Mouse (Mus musculus): ENCODE measurements around the gene Atg14. TPM values are rescaled to one million over a fixed set of nuclear protein-coding genes. Genes with fewer than 3 reads are reported as not detected.
"Not testable (repeated sequence)": the region's sequence is repeated elsewhere in the genome, so short reads cannot be mapped to it uniquely, and the experiment has no call there.

Gene Atg14
- polyA plus RNA-seq, 1 experiment from 2014 or later: 19.5 TPM

DNA sequence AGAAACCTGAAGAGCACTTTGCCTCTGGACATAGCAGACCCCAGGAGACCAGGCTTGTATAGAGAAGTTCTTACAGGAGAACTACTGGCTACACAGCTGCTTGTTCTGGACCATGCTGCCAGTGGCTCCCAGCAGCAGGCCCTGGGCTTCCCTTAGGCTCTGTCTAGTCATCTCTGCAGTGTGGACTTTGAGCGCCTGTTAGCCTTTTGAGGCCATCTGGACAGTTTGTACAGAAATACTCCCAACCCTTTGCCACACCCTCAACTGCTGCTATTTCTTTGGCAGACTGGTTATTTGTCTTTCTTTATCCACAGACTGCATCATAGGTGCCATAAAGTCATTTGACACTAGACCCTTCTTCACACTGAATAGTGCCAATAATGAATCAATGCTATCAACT, 35.4 kb downstream of the Atg14 start:
- 96% methylated on average over 1 of the region's 1 CpGs for WGBS
- H3K27ac ChIP-seq (replicated peaks; ENCODE audit: low read depth, low read length): no peak overlapping the region
- H3K36me3 ChIP-seq (ENCODE audit: control insufficient read depth, insufficient read depth, low read length): no peaks in the 10 kb centered on the region
- H3K27me3 ChIP-seq (ENCODE audit: control insufficient read depth, insufficient read depth, low read length): no peaks in the 10 kb centered on the region
- ATAC-seq (ENCODE audit: insufficient number of reproducible peaks, low FRiP score, low TSS enrichment, low read depth) (no peak), DNase-seq (ENCODE audit: low spot score) (no peak)
- H3K9me3 ChIP-seq (ENCODE audit: control insufficient read depth, low read length): no peaks in the 10 kb centered on the region
- H3K9ac ChIP-seq (ENCODE audit: low read length): no peak overlapping the region
- H3K4me2 ChIP-seq (ENCODE audit: low read depth, severe bottlenecking): no peak overlapping the region
- H3K4me3 ChIP-seq (ENCODE audit: low read depth, low read length): no peak overlapping the region
- H3K4me1 ChIP-seq (ENCODE audit: control insufficient read depth, insufficient read depth, low read length): 0 out of 2 replicates have a peak, but pooled peaks cover 5% of the 10 kb centered on the region

DNA sequence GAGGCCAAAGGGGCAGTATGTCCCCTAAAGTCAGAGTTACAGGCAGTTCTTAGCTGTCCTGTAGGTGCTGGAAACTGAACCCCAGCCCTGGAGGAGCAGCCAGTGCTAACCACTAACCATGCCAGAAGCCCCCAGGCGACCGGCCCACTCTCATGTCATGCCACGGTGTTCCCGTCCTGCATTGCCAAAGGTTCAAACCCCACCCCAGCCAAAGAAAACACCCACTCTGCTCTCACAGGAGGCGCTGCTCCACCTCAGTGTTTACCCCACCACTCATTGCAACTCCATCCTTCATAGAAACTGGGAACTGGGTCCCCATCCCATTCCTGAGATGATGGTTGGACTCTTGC, 36.3 kb downstream of the Atg14 start:
- Histone ChIP-seq H3K4me1 (ENCODE audit: control insufficient read depth, insufficient read depth, low read length) (0 out of 2 replicates have a peak, but pooled peaks cover 5% of the 10 kb centered on the region), H3K27ac (replicated peaks; ENCODE audit: low read depth, low read length) (0 out of 2 replicates have a peak overlapping the region, but pooled peaks have one; percentile 15), H3K9ac (ENCODE audit: low read length) (no peak overlapping the region), H3K4me2 (ENCODE audit: low read depth, severe bottlenecking) (no peak overlapping the region), H3K4me3 (ENCODE audit: low read depth, low read length) (no peak overlapping the region), H3K27me3 (ENCODE audit: control insufficient read depth, insufficient read depth, low read length) (no peaks in the 10 kb centered on the region), H3K36me3 (ENCODE audit: control insufficient read depth, insufficient read depth, low read length) (no peaks in the 10 kb centered on the region), H3K9me3 (ENCODE audit: control insufficient read depth, low read length) (no peaks in the 10 kb centered on the region)
- 0 out of 2 replicates have a peak, but pooled peaks have one; percentile 44 for ATAC-seq (ENCODE audit: insufficient number of reproducible peaks, low FRiP score, low TSS enrichment, low read depth)
- WGBS: 87% methylated on average over 5 of the region's 5 CpGs
- DNase-seq (ENCODE audit: low spot score): no peak

DNA sequence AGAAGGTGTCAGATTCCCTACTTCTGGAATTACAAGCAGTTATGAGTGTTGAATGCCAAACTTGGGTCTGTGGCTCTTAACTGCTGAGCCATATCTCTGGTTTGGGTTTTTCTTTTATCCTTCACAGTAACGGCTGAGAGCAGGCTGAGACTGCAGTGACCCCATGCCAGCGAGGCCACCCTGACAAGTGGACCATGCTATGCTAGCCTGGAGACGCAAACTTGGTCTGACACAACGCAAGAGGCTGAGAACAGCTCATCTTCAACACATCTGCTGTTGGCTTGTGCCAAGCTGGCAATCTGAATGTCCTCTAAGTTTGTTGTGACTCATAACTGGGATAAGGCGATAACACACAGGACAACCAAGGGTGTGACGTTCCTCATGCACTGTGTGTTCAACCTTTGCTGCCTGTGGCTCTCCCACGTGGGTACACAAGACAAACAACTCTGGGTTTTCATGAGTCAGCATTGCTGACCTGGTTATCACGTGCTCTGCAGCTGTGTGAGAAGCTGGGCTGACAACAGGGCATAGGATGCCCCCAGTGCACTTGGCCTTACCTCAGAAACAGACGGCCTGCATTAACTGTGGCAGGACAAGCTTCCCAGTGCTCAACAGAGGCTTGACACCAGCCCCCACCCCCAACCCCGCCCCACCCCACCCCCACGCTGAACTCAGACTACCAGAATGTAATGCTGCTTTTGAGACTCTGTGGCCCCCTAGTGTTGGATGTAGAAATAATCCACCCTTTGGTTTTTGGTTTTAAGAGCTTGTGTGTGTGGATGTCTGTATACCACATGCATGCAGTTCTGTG, 36.9 kb downstream of the Atg14 start:
- Histone ChIP-seq H3K4me2 (ENCODE audit: low read depth, severe bottlenecking) (no peak overlapping the region), H3K36me3 (ENCODE audit: control insufficient read depth, insufficient read depth, low read length) (no peaks in the 10 kb centered on the region), H3K4me1 (ENCODE audit: control insufficient read depth, insufficient read depth, low read length) (0 out of 2 replicates have a peak, but pooled peaks cover 5% of the 10 kb centered on the region), H3K9me3 (ENCODE audit: control insufficient read depth, low read length) (no peaks in the 10 kb centered on the region), H3K27me3 (ENCODE audit: control insufficient read depth, insufficient read depth, low read length) (no peaks in the 10 kb centered on the region), H3K4me3 (ENCODE audit: low read depth, low read length) (no peak overlapping the region), H3K9ac (ENCODE audit: low read length) (no peak overlapping the region), H3K27ac (replicated peaks; ENCODE audit: low read depth, low read length) (peak overlapping the region; percentile 45; the same call in 1 of the 2 replicates)
- DNase-seq (ENCODE audit: low spot score) (peak; percentile 48), ATAC-seq (ENCODE audit: insufficient number of reproducible peaks, low FRiP score, low TSS enrichment, low read depth) (peak; percentile 72)
- 44% methylated on average over 11 of the region's 11 CpGs for WGBS

- 70% methylated on average over 1 of the region's 1 CpGs for WGBS
Observed at GRCm38 (mm10) chr14:47532496-47532895, 38.0 kb downstream of the Atg14 start.

DNA sequence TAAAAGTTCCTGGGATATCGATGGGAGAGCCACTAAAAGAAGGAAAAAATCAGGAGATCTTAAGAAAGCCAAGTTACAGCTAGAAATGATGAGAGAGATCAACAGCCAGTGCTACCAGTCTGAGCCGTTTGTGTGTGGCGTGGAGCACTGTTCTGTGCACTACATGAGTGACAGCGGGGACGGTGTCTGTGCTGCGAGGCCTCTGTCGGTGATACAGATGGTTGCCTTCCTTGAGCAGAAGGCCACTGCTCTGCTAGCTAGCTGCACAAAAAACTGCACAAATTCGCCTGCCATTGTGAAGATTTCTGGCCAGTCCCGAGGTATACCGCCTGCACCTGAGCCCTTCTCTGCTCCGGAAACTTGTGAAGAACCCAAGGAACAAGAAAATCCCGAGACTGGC, 40.9 kb downstream of the Atg14 start:
- not testable (repeated sequence) for ATAC-seq (ENCODE audit: insufficient number of reproducible peaks, low FRiP score, low TSS enrichment, low read depth); H3K4me3 ChIP-seq (ENCODE audit: low read depth, low read length); DNase-seq (ENCODE audit: low spot score); H3K27me3 ChIP-seq (ENCODE audit: control insufficient read depth, insufficient read depth, low read length); H3K4me2 ChIP-seq (ENCODE audit: low read depth, severe bottlenecking); H3K36me3 ChIP-seq (ENCODE audit: control insufficient read depth, insufficient read depth, low read length); H3K4me1 ChIP-seq (ENCODE audit: control insufficient read depth, insufficient read depth, low read length); H3K9ac ChIP-seq (ENCODE audit: low read length); H3K27ac ChIP-seq (replicated peaks; ENCODE audit: low read depth, low read length); H3K9me3 ChIP-seq (ENCODE audit: control insufficient read depth, low read length)
- 95% methylated on average over 10 of the region's 12 CpGs for WGBS

More at GRCm38 (mm10) chr14:47532496-47532895, 38.0 kb downstream of the Atg14 start:
- Histone ChIP-seq H3K4me1 (ENCODE audit: control insufficient read depth, insufficient read depth, low read length) (0 out of 2 replicates have a peak, but pooled peaks cover 5% of the 10 kb centered on the region), H3K27ac (replicated peaks; ENCODE audit: low read depth, low read length) (no peak overlapping the region), H3K9ac (ENCODE audit: low read length) (no peak overlapping the region), H3K27me3 (ENCODE audit: control insufficient read depth, insufficient read depth, low read length) (no peaks in the 10 kb centered on the region), H3K9me3 (ENCODE audit: control insufficient read depth, low read length) (no peaks in the 10 kb centered on the region), H3K4me2 (ENCODE audit: low read depth, severe bottlenecking) (no peak overlapping the region), H3K36me3 (ENCODE audit: control insufficient read depth, insufficient read depth, low read length) (no peaks in the 10 kb centered on the region), H3K4me3 (ENCODE audit: low read depth, low read length) (no peak overlapping the region)
- no peak for DNase-seq (ENCODE audit: low spot score)
- ATAC-seq (ENCODE audit: insufficient number of reproducible peaks, low FRiP score, low TSS enrichment, low read depth): no peak

DNA sequence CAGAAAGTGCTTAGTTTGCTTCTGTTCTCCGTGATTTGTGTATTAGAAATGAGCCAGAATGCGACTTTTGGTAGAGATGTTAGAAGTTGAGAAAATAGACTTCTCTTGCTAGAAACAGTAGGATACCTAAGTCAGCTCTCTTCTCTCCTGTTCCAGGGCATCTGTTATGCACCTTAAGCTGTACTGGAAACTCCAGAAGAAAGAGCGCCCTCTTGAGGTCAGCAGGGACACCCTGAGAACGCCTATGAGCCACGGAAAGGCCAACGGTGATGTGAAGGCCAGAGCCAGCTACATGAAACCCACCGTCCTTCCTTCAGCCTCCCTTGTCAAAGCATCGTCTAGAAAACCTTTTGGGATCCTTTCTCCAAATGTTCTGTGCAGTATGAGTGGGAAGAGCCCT, 41.4 kb downstream of the Atg14 start:
- DNase-seq (ENCODE audit: low spot score): peak; percentile 59
- Histone ChIP-seq H3K27ac (replicated peaks; ENCODE audit: low read depth, low read length) (no peak overlapping the region), H3K9ac (ENCODE audit: low read length) (no peak overlapping the region), H3K4me2 (ENCODE audit: low read depth, severe bottlenecking) (no peak overlapping the region), H3K36me3 (ENCODE audit: control insufficient read depth, insufficient read depth, low read length) (no peaks in the 10 kb centered on the region), H3K27me3 (ENCODE audit: control insufficient read depth, insufficient read depth, low read length) (no peaks in the 10 kb centered on the region), H3K4me1 (ENCODE audit: control insufficient read depth, insufficient read depth, low read length) (0 out of 2 replicates have a peak, but pooled peaks cover 5% of the 10 kb centered on the region), H3K9me3 (ENCODE audit: control insufficient read depth, low read length) (no peaks in the 10 kb centered on the region), H3K4me3 (ENCODE audit: low read depth, low read length) (no peak overlapping the region)
- 45% methylated on average over 8 of the region's 8 CpGs for WGBS
- no peak for ATAC-seq (ENCODE audit: insufficient number of reproducible peaks, low FRiP score, low TSS enrichment, low read depth)

DNA sequence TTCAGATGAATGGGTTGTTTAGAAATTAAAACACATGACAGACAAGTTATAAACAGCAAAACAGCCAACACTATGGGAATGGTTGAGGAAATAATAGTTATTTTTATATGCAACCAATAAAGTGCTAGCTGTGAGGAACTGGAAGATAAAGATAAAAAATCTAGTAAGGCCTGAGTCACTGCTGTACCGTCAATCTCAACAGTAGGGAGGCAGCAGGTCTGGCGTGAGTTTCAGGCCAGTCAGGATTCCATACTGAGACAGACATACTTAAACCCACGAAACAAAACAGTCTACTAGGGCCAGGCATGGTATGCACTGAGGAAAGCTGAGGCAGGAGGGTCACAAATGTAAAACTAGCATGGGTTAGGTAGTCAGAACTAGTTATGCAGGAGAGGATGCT, 42.2 kb downstream of the Atg14 start:
- Histone ChIP-seq H3K4me2 (ENCODE audit: low read depth, severe bottlenecking) (no peak overlapping the region), H3K27ac (replicated peaks; ENCODE audit: low read depth, low read length) (no peak overlapping the region), H3K27me3 (ENCODE audit: control insufficient read depth, insufficient read depth, low read length) (no peaks in the 10 kb centered on the region), H3K9ac (ENCODE audit: low read length) (no peak overlapping the region), H3K4me1 (ENCODE audit: control insufficient read depth, insufficient read depth, low read length) (no peaks in the 10 kb centered on the region), H3K36me3 (ENCODE audit: control insufficient read depth, insufficient read depth, low read length) (no peaks in the 10 kb centered on the region), H3K4me3 (ENCODE audit: low read depth, low read length) (no peak overlapping the region), H3K9me3 (ENCODE audit: control insufficient read depth, low read length) (no peaks in the 10 kb centered on the region)
- no peak for DNase-seq (ENCODE audit: low spot score)
- 83% methylated on average over 3 of the region's 3 CpGs for WGBS
- ATAC-seq (ENCODE audit: insufficient number of reproducible peaks, low FRiP score, low TSS enrichment, low read depth): no peak

DNA sequence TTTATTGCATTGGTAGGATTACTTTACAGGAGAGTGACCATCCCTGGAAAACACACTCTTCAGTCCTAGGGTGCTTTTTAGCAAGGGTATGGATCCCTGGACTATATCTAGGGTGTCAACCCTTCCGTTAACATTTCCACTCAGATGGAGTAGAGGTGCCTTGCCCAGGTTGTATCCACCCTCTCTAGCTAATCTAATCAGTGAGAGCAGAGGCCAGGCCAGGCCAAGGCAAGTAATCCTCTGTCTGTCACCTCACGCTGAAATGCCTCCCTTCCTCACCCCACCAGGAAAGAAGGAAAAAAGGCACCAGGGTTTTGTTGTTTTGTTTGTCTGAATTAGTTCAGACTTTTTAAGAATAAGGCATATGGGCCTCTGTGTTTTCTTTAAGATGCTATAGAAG, 42.6 kb downstream of the Atg14 start:
- Histone ChIP-seq H3K9ac (ENCODE audit: low read length) (no peak overlapping the region), H3K9me3 (ENCODE audit: control insufficient read depth, low read length) (no peaks in the 10 kb centered on the region), H3K4me2 (ENCODE audit: low read depth, severe bottlenecking) (no peak overlapping the region), H3K4me3 (ENCODE audit: low read depth, low read length) (no peak overlapping the region), H3K4me1 (ENCODE audit: control insufficient read depth, insufficient read depth, low read length) (no peaks in the 10 kb centered on the region), H3K27ac (replicated peaks; ENCODE audit: low read depth, low read length) (no peak overlapping the region), H3K36me3 (ENCODE audit: control insufficient read depth, insufficient read depth, low read length) (no peaks in the 10 kb centered on the region), H3K27me3 (ENCODE audit: control insufficient read depth, insufficient read depth, low read length) (no peaks in the 10 kb centered on the region)
- ATAC-seq (ENCODE audit: insufficient number of reproducible peaks, low FRiP score, low TSS enrichment, low read depth) (no peak), DNase-seq (ENCODE audit: low spot score) (no peak)
- 91% methylated on average over 2 of the region's 2 CpGs for WGBS
